Mouse (Mus musculus) lung, postnatal 4 days (tissue): ENCODE measurements around the gene S100a13.

Experiments used
- DNase-seq, 2 experiments: peaks; one replicate each; pipeline ENCODE4 v3.0.0; 2021

Gene S100a13

GRCm38 (mm10) chr3:90508287-90508949, 5.8 kb upstream of the S100a13 start:
- DNase-seq, result no peak

- peak; percentile 99 to 100 for DNase-seq
Measured at GRCm38 (mm10) chr3:90508950-90509746, 5.1 kb upstream of the S100a13 start, which contains the start of gene Chtop. TSS of gene Chtop (minus strand) at chr3:90509498.

- DNase-seq, result no peak
Measured at GRCm38 (mm10) chr3:90509747-90510123, 4.5 kb upstream of the S100a13 start.

GRCm38 (mm10) chr3:90512276-90512675, 2.0 kb upstream of the S100a13 start:
- DNase-seq, result no peak

GRCm38 (mm10) chr3:90512948-90513642, 1.1 kb upstream of the S100a13 start:
- DNase-seq, result no peak

- peak; percentile 81 to 83 for DNase-seq
Measured at GRCm38 (mm10) chr3:90514691-90515090, 456 bp downstream of the S100a13 start.

GRCm38 (mm10) chr3:90515242-90515641, 1.0 kb downstream of the S100a13 start:
- DNase-seq, result peak; percentile 53 to 54

- no peak for DNase-seq
Measured at GRCm38 (mm10) chr3:90515789-90516188, 1.6 kb downstream of the S100a13 start.

- no peak for DNase-seq
Measured at GRCm38 (mm10) chr3:90517711-90518110, 3.5 kb downstream of the S100a13 start.

- peak; percentile 57 to 63 for DNase-seq
Measured at GRCm38 (mm10) chr3:90525421-90525820, 11.2 kb downstream of the S100a13 start.

- DNase-seq, result no peak
Measured at GRCm38 (mm10) chr3:90526076-90526475, 11.8 kb downstream of the S100a13 start.

- peak; percentile 73 to 86 for DNase-seq
Measured at GRCm38 (mm10) chr3:90526580-90526979, 12.3 kb downstream of the S100a13 start, which contains the start of gene S100a14. TSS of gene S100a14 (plus strand) at chr3:90526856.

GRCm38 (mm10) chr3:90527291-90527873, 13.1 kb downstream of the S100a13 start:
- DNase-seq, result no peak

GRCm38 (mm10) chr3:90531713-90532112, 17.5 kb downstream of the S100a13 start:
- DNase-seq, result no peak

- DNase-seq, result no peak
Measured at GRCm38 (mm10) chr3:90535446-90535845, 21.2 kb downstream of the S100a13 start.

GRCm38 (mm10) chr3:90537141-90537904, 23.1 kb downstream of the S100a13 start, which contains the start of gene S100a16:
TSS of gene S100a16 (plus strand) at chr3:90537254.
- peak; percentile 78 to 85 for DNase-seq

- DNase-seq, result no peak
Measured at GRCm38 (mm10) chr3:90537905-90538296, 23.7 kb downstream of the S100a13 start.

- peak; percentile 59 to 73 for DNase-seq
Measured at GRCm38 (mm10) chr3:90540904-90541303, 26.7 kb downstream of the S100a13 start.

- DNase-seq, result no peak
Measured at GRCm38 (mm10) chr3:90549676-90550420, 35.6 kb downstream of the S100a13 start.

GRCm38 (mm10) chr3:90550421-90550790, 36.2 kb downstream of the S100a13 start:
- DNase-seq, result no peak

GRCm38 (mm10) chr3:90552231-90552630, 38.0 kb downstream of the S100a13 start:
- DNase-seq, result no peak
